Mouse (Mus musculus) cerebellum, adult 2 months (tissue): Measurements from ENCODE around the gene Ciao2a.

Experiments used
- CTCF ChIP-seq: fragments of 200-500 bp; IDR thresholded peaks from 2 replicates; pipeline ENCODE4 v1.5.1; 2011; ENCODE audit warnings: low read depth, mild to moderate bottlenecking, control low read depth, low read length, moderate library complexity, borderline replicate concordance; ENCODE audit not compliant: insufficient read depth
- POLR2A ChIP-seq: fragments of 200-500 bp; IDR thresholded peaks from 2 replicates; pipeline ENCODE4 v1.6.1; 2011; ENCODE audit warnings: low read length, control low read depth, borderline replicate concordance; ENCODE audit not compliant: insufficient read depth

GRCm38 (mm10) chr9:66102668-66103067, 23.7 kb upstream of the Ciao2a start:
- TF ChIP-seq CTCF (no peak), POLR2A (no peak)
